Mouse (Mus musculus) ES-E14 (cell line): ENCODE measurements around the gene AC131692.1. TPM values are rescaled to one million over a fixed set of nuclear protein-coding genes. Genes with fewer than 3 reads are reported as not detected.

ENCODE experiments used
- DNase-seq: peaks from one replicate; pipeline ENCODE4 v3.0.0-alpha.2; 2013; ENCODE audit warnings: low read depth, low spot score
- H3K27ac ChIP-seq: 2 replicates; pipeline ENCODE4 v1.5.1; 2012; ENCODE audit warnings: low read depth, mild to moderate bottlenecking, low read length, moderate library complexity, mixed read lengths; ENCODE audit not compliant: poor library complexity, insufficient read depth, severe bottlenecking
- H3K36me3 ChIP-seq: 2 replicates; pipeline ENCODE4 v1.6.1; 2012; ENCODE audit warnings: mild to moderate bottlenecking, low read length, moderate library complexity, mixed read lengths; ENCODE audit not compliant: control insufficient read depth, poor library complexity, insufficient read depth, severe bottlenecking
- H3K4me1 ChIP-seq, 2 experiments: fragments of 150-350 bp in 1 of 2; sonication (generic) in 1 of 2; 2 replicates each; pipeline ENCODE4 v1.6.1; 2012; ENCODE audit warnings: low read length in 2 of 2, mild to moderate bottlenecking in 1 of 2, mixed read lengths in 1 of 2; ENCODE audit not compliant: control insufficient read depth in 2 of 2, insufficient read depth in 2 of 2, poor library complexity in 1 of 2
- H3K4me3 ChIP-seq, 2 experiments: fragments of 150-350 bp in 1 of 2; sonication (generic) in 1 of 2; 2 replicates each; pipeline ENCODE4 v1.5.1; 2012; ENCODE audit warnings: low read length in 2 of 2, low read depth in 1 of 2, mild to moderate bottlenecking in 1 of 2, mixed read lengths in 1 of 2; ENCODE audit not compliant: insufficient read depth in 1 of 2, poor library complexity in 1 of 2, severe bottlenecking in 1 of 2
- H3K9ac ChIP-seq: 2 replicates; pipeline ENCODE4 v1.6.1; 2012; ENCODE audit warnings: low read depth, mild to moderate bottlenecking, low read length, mixed read lengths; ENCODE audit not compliant: poor library complexity, insufficient read depth, severe bottlenecking
- H3K9me3 ChIP-seq: fragments of 150-350 bp; sonication (generic); 2 replicates; pipeline ENCODE4 v1.6.1; 2012; ENCODE audit warnings: low read depth, mild to moderate bottlenecking, low read length; ENCODE audit not compliant: control insufficient read depth, insufficient read depth
- CHD2 ChIP-seq: IDR thresholded peaks from 2 replicates; pipeline ENCODE4 v1.6.1; 2014; ENCODE audit warnings: mild to moderate bottlenecking, low read depth, low read length, inconsistent platforms
- HCFC1 ChIP-seq: IDR thresholded peaks from 2 replicates; pipeline ENCODE4 v1.6.1; 2012; ENCODE audit warnings: low read length, inconsistent platforms, borderline replicate concordance; ENCODE audit not compliant: insufficient read depth
- MAFK ChIP-seq: IDR thresholded peaks from 2 replicates; pipeline ENCODE4 v1.6.1; 2014; ENCODE audit warnings: mild to moderate bottlenecking, low read depth, low read length, inconsistent platforms; ENCODE audit not compliant: insufficient read depth
- ZC3H11A ChIP-seq: IDR thresholded peaks from 2 replicates; pipeline ENCODE4 v1.6.1; 2012; ENCODE audit warnings: low read depth, mild to moderate bottlenecking, inconsistent platforms, low read length, borderline replicate concordance
- ZNF384 ChIP-seq: IDR thresholded peaks from 2 replicates; pipeline ENCODE4 v1.6.1; 2012; ENCODE audit warnings: low read depth, low read length, inconsistent platforms
- in situ Hi-C, 2 experiments: fragments of 600-800 bp; cut with MboI; formaldehyde crosslinking; loops; one replicate each; pipeline ENCODE4 v1.15.1; 2025; ENCODE audit warnings: low sequenced_read_pairs in 2 of 2, inconsistent platforms in 1 of 2; ENCODE audit not compliant: unreplicated experiment in 2 of 2
- total RNA-seq: library from RNA; depleted of rRNA; stranded (reverse); fragments of 300-350 nt; gene quantifications from 2 replicates; pipeline ENCODE4 v1.2.3, GENCODE M21; 2012

AC131692.1 gene
- total RNA-seq, 1 experiment: 3.4 TPM

DNA sequence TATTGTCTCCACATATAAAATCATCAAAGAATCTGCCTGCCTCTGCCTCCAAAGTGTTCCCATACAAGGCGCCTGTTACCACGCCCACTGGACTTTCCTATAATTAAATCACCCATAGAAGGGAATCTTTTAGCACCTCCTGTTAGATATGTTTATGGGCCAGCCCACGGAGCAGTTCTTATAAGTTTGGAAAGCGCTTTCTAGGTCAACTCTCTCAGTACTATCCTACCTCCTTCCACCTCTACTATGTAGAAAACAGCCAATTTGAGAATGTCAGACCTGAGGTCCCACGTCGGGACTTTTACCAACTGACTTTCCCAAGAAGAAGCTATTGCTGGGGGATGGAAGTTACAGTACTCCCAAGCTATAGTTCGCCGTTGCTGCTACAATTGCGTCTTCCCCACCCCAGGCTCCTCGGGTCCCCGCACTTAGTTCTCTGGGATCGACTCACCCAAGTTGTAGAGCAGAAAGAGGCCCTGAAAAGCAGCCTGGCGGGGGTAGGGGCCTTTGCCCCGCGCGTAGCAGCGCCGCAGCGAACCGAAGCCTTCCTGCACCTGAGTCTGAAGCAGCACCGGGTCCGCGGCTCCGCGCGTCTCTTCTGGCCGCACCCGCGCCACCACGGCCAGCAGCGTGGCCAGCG, 23.2 kb downstream of the AC131692.1 start:
- in situ Hi-C loops: no loop called here
- Histone ChIP-seq H3K9me3 (no peaks in the 10 kb centered on the region), H3K4me1 (peaks cover 2 to 17% of the 10 kb centered on the region in 2 experiments; a peak in 1 of 4 replicates), H3K36me3 (peaks cover 18% of the 10 kb centered on the region), H3K4me3 (peak overlapping the region; percentile 86 to 96), H3K27ac (peak overlapping the region; percentile 75), H3K9ac (peak overlapping the region; percentile 92)
- no peak for TF ChIP-seq ZNF384
- TF ChIP-seq HCFC1: no peak
- no peak for TF ChIP-seq CHD2
- TF ChIP-seq MAFK: no peak
- TF ChIP-seq ZC3H11A: no peak
- DNase-seq: no peak

DNA sequence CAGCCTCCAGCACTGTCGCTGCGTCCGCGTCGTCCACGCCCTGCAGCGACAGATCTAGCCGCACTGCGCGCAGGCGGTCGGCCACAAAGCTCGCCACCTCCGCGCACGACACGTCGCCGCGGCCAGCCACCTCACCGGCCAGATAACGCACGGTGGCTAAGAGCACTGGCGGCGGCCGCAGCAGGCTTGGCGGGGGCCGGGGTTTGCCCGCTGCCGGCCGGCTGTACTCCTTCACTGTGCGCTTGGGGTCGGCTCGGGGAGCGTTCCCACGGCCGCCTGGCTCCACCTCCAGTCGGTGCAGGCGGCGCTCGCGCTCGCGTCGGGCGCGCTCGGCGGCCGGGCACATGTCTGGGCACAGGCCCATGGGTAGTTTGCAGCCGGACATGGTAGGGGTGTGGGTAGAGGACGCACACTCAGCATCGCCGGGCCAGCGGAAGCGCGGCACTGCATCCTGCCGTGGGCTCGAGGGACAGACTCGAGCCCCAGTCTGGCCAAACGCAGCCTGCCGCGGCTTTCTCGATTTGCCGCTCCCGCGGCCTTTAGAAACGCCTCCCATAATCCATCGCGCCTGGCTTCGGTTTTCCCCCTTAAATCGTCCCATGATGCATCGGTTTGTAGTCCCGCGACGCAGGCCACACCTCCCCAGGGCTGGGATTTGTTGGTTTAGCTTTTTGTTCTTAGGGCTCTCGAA, 23.9 kb downstream of the AC131692.1 start, which contains the start of gene Sac3d1:
Gene Sac3d1, minus strand, starts transcription at position 665 of the 691 bp plus-strand sequence.
- Histone ChIP-seq H3K27ac (peak within 1 kb of the TSS; percentile 75), H3K36me3 (peaks cover 18% of the 10 kb centered on the region), H3K9me3 (no peaks in the 10 kb centered on the region), H3K9ac (peak within 1 kb of the TSS; percentile 92), H3K4me1 (peaks cover 2 to 17% of the 10 kb centered on the region in 2 experiments; a peak in 1 of 4 replicates), H3K4me3 (peak within 1 kb of the TSS; percentile 86 to 96)
- TF ChIP-seq ZC3H11A (no peak), ZNF384 (no peak), HCFC1 (peak; percentile 84), CHD2 (0 out of 2 replicates have a peak, but pooled peaks have one; percentile 0), MAFK (no peak)
- peak; percentile 92 for DNase-seq
- in situ Hi-C loops: no loop called here

DNA sequence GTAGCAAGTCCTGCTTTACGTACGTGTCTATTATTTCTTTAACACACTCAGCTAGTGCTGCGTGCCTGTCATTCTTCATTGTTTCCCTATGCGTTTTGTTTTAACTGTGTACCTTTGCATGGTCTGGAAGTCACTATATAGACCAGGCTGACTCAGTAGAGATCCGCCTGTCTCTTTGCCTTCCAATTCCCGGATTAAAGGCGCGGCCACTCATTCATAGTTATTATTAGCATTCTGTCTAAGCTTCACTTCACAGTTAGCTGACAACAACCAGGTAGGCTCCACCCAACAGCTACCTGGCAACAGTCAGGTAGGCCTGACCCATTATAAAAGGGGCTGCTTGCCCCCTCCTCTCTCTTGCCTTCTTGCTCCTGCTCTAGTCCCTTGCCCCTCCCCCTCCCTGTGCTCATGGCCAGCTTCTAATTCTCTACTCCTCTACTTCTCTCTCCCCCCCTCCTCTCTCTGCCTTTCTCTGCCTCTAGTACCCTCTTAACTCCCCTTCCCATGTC, 24.5 kb downstream of the AC131692.1 start:
- in situ Hi-C loops: no loop called here
- H3K4me1 ChIP-seq: peaks cover 2 to 17% of the 10 kb centered on the region in 2 experiments; a peak in 1 of 4 replicates
- TF ChIP-seq ZNF384: no peak
- TF ChIP-seq HCFC1: no peak
- TF ChIP-seq ZC3H11A: no peak
- TF ChIP-seq MAFK: no peak
- no peak for TF ChIP-seq CHD2
- peak overlapping the region; percentile 13; the same call in 1 of the 2 replicates for H3K9ac ChIP-seq
- H3K27ac ChIP-seq: peak overlapping the region; percentile 9; the same call in 1 of the 2 replicates
- DNase-seq: no peak
- no peaks in the 10 kb centered on the region for H3K9me3 ChIP-seq
- H3K4me3 ChIP-seq: peak overlapping the region; percentile 45 to 96
- peaks cover 18% of the 10 kb centered on the region for H3K36me3 ChIP-seq

DNA sequence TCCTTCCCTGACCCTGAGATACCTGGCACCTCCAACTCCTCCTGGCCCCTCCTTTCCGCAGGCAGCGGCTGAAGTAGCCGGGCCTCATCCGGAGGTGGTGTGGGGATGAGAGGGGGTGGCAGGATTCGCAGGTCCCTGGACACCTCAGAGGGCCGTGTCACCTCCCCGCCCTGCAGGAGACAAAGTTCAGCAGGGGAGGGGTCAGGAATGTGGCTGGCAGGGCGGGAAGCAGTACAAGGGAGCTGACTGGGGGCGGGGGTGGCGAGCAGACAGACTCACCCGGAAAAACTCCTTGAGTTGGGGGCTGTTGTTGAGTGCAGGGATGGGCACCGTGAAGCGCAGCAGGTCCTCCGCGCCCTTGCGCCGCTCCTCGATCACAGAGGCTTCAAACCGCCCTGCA, 27.5 kb downstream of the AC131692.1 start:
- no peak overlapping the region for H3K27ac ChIP-seq
- DNase-seq: no peak
- H3K9me3 ChIP-seq: no peaks in the 10 kb centered on the region
- TF ChIP-seq HCFC1 (no peak), MAFK (no peak), CHD2 (no peak), ZC3H11A (no peak), ZNF384 (no peak)
- peak overlapping the region; percentile 60; the same call in 1 of the 2 replicates for H3K9ac ChIP-seq
- H3K4me3 ChIP-seq: peak overlapping the region; percentile 13 to 16; a peak in 2 of 4 replicates
- H3K36me3 ChIP-seq: no peaks in the 10 kb centered on the region
- in situ Hi-C loops: loop anchor here in 1 of 2 experiments (10.0 kb wide), 1 partner anchor 157 kb away; the partner anchor contains the start of gene Pola2
- peaks cover 2 to 15% of the 10 kb centered on the region in 2 experiments; a peak in 1 of 4 replicates for H3K4me1 ChIP-seq
